Mouse (Mus musculus): ENCODE data around the gene Htra1.

Htra1 gene

GRCm38 (mm10) chr7:130966451-130966850 is 30.5 kb downstream of the Htra1 start:
- no peak for DNase-seq (ENCODE audit: inconsistent ontology term)

- no peak for DNase-seq (ENCODE audit: inconsistent ontology term)
Measured at GRCm38 (mm10) chr7:130966876-130967275, 31.0 kb downstream of the Htra1 start.

- DNase-seq (ENCODE audit: inconsistent ontology term), result no peak
Measured at GRCm38 (mm10) chr7:130967901-130968300, 32.0 kb downstream of the Htra1 start.

GRCm38 (mm10) chr7:130968537-130968936 is 32.6 kb downstream of the Htra1 start:
- peak; percentile 90 for DNase-seq (ENCODE audit: inconsistent ontology term)

- DNase-seq (ENCODE audit: inconsistent ontology term), result peak; percentile 68
Measured at GRCm38 (mm10) chr7:130969076-130969475, 33.2 kb downstream of the Htra1 start.

GRCm38 (mm10) chr7:130969507-130969906 is 33.6 kb downstream of the Htra1 start:
- no peak for DNase-seq (ENCODE audit: inconsistent ontology term)

GRCm38 (mm10) chr7:130972767-130973166 is 36.9 kb downstream of the Htra1 start:
- no peak for DNase-seq (ENCODE audit: inconsistent ontology term)

- peak; percentile 75 for DNase-seq (ENCODE audit: inconsistent ontology term)
Measured at GRCm38 (mm10) chr7:130976305-130976935, 40.5 kb downstream of the Htra1 start.

- peak; percentile 95 for DNase-seq (ENCODE audit: inconsistent ontology term)
Measured at GRCm38 (mm10) chr7:130977794-130978521, 42.0 kb downstream of the Htra1 start.

- no peak for DNase-seq (ENCODE audit: inconsistent ontology term)
Measured at GRCm38 (mm10) chr7:130978545-130978944, 42.6 kb downstream of the Htra1 start.

- DNase-seq (ENCODE audit: inconsistent ontology term), result no peak
Measured at GRCm38 (mm10) chr7:130980130-130980529, 44.2 kb downstream of the Htra1 start.

- DNase-seq (ENCODE audit: inconsistent ontology term), result peak; percentile 82
Measured at GRCm38 (mm10) chr7:130982371-130982770, 46.5 kb downstream of the Htra1 start.

- DNase-seq (ENCODE audit: inconsistent ontology term), result no peak
Measured at GRCm38 (mm10) chr7:130982881-130983280, 47.0 kb downstream of the Htra1 start.

GRCm38 (mm10) chr7:130984294-130984693 is 48.4 kb downstream of the Htra1 start:
- DNase-seq (ENCODE audit: inconsistent ontology term), result no peak

GRCm38 (mm10) chr7:130985193-130985592 is 49.3 kb downstream of the Htra1 start:
- DNase-seq (ENCODE audit: inconsistent ontology term), result no peak

GRCm38 (mm10) chr7:130985716-130986115 is 49.8 kb downstream of the Htra1 start:
- DNase-seq (ENCODE audit: inconsistent ontology term), result no peak

- DNase-seq (ENCODE audit: inconsistent ontology term), result no peak
Measured at GRCm38 (mm10) chr7:130988146-130988545, 52.2 kb downstream of the Htra1 start.

GRCm38 (mm10) chr7:130989371-130989770 is 53.5 kb downstream of the Htra1 start:
- DNase-seq (ENCODE audit: inconsistent ontology term), result no peak

- DNase-seq (ENCODE audit: inconsistent ontology term), result no peak
Measured at GRCm38 (mm10) chr7:130991174-130991789, 55.4 kb downstream of the Htra1 start.

GRCm38 (mm10) chr7:130993907-130994306 is 58.0 kb downstream of the Htra1 start:
- DNase-seq (ENCODE audit: inconsistent ontology term), result no peak

GRCm38 (mm10) chr7:131001976-131002726 is 66.2 kb downstream of the Htra1 start:
- no peak for DNase-seq (ENCODE audit: inconsistent ontology term)

GRCm38 (mm10) chr7:131004071-131004470 is 68.2 kb downstream of the Htra1 start:
- DNase-seq (ENCODE audit: inconsistent ontology term), result no peak

All from Muller cell, postnatal 12 days (primary cell).